Mouse (Mus musculus) cerebellum, adult 18-20 months (tissue): ENCODE data around the gene Cirbp.
"Not testable (repeated sequence)": the region's sequence is repeated elsewhere in the genome, so short reads cannot be mapped to it uniquely, and the experiment has no call there.

Experiments
- DNase-seq, 2 experiments: peaks; one replicate each; pipeline ENCODE4 v3.0.0; 2021

The Cirbp gene

GRCm38 (mm10) chr10:80164161-80164997, 1.4 kb upstream of the Cirbp start:
- peak; percentile 60 to 66 for DNase-seq

- DNase-seq = peak; percentile 98 to 99
Observed at GRCm38 (mm10) chr10:80164998-80165344, 814 bp upstream of the Cirbp start.

GRCm38 (mm10) chr10:80166136-80166535, 351 bp downstream of the Cirbp start:
- DNase-seq = not testable (repeated sequence)

GRCm38 (mm10) chr10:80167460-80168037, 1.8 kb downstream of the Cirbp start:
- peak; percentile 99 for DNase-seq

GRCm38 (mm10) chr10:80168038-80168661, 2.4 kb downstream of the Cirbp start:
- peak; percentile 90 to 96 for DNase-seq

- DNase-seq = no peak
Observed at GRCm38 (mm10) chr10:80169070-80169469, 3.3 kb downstream of the Cirbp start.

- DNase-seq = no peak
Observed at GRCm38 (mm10) chr10:80169651-80170050, 3.9 kb downstream of the Cirbp start.

- DNase-seq = peak; percentile 22 to 34
Observed at GRCm38 (mm10) chr10:80170052-80170451, 4.3 kb downstream of the Cirbp start.

- DNase-seq = peak in 1 of 2 experiments; percentile 38
Observed at GRCm38 (mm10) chr10:80170601-80171021, 4.8 kb downstream of the Cirbp start.

GRCm38 (mm10) chr10:80171252-80171651, 5.5 kb downstream of the Cirbp start:
- peak in 1 of 2 experiments; percentile 27 for DNase-seq

- peak; percentile 41 to 47 for DNase-seq
Observed at GRCm38 (mm10) chr10:80171760-80172526, 6.2 kb downstream of the Cirbp start.

GRCm38 (mm10) chr10:80172527-80173292, 6.9 kb downstream of the Cirbp start, which contains the start of gene 1600002K03Rik:
TSS of gene 1600002K03Rik (plus strand) at chr10:80172944.
- DNase-seq = peak; percentile 88

GRCm38 (mm10) chr10:80173358-80173757, 7.6 kb downstream of the Cirbp start:
- no peak for DNase-seq

- peak in 1 of 2 experiments; percentile 35 for DNase-seq
Observed at GRCm38 (mm10) chr10:80173955-80174640, 8.3 kb downstream of the Cirbp start.

GRCm38 (mm10) chr10:80174705-80175104, 8.9 kb downstream of the Cirbp start:
- DNase-seq = peak; percentile 47

GRCm38 (mm10) chr10:80175536-80176269, 9.9 kb downstream of the Cirbp start:
- peak; percentile 53 to 61 for DNase-seq

- DNase-seq = no peak
Observed at GRCm38 (mm10) chr10:80176270-80176834, 10.6 kb downstream of the Cirbp start.

- no peak for DNase-seq
Observed at GRCm38 (mm10) chr10:80177441-80178279, 11.9 kb downstream of the Cirbp start.
